Mouse (Mus musculus): ENCODE measurements around the gene Kifc1. TPM values are rescaled to one million over a fixed set of nuclear protein-coding genes. Genes with fewer than 3 reads are reported as not detected.
"Not testable (repeated sequence)": the region's sequence is repeated elsewhere in the genome, so short reads cannot be mapped to it uniquely, and the experiment has no call there.

Gene Kifc1
- polyA plus RNA-seq, 1 experiment from 2014 or later = 3.6 TPM

DNA sequence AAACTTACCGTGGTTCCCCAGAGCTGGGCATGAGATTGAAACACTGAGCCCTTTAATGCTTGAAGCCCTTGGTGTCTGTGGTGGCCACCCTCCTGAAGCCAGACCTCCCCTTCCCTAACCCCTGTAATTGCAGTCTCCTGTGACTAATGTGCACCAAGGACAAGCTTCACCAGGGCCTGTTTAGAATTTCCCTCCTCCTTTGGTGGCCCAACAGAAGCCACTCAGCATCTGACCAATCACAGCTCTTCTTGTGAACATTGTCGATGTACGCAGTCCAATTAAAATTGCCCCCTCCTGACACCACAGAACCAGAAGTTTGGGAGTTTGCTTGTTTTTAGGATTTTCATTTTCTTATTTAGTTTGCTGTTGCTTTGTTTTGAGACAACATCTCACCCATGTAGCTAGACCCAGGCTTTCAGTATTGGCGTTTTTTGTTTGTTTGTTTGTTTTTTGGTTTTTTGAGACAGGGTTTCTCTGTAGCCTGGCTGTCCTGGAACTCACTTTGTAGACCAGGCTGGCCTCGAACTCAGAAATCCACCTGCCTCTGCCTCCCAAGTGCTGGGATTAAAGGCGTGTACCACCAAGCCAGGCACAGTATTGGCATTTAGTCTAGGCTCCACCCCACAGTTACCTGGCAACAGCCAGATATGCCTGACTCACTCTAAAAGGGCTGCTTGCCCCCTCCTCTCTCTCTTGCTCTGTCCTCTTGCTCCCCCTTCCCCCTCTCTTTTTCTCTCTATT is 13.6 kb upstream of the Kifc1 start:
- not testable (repeated sequence) for H3K27me3 ChIP-seq (ENCODE audit: insufficient read depth, poor library complexity, severe bottlenecking); H3K4me3 ChIP-seq; H3K9me3 ChIP-seq; H3K36me3 ChIP-seq; H3K27ac ChIP-seq; DNase-seq (ENCODE audit: low spot score)
- peaks cover 19% of the 10 kb centered on the region for H3K4me1 ChIP-seq
- 75% methylated on average over 6 of the region's 6 CpGs for WGBS

DNA sequence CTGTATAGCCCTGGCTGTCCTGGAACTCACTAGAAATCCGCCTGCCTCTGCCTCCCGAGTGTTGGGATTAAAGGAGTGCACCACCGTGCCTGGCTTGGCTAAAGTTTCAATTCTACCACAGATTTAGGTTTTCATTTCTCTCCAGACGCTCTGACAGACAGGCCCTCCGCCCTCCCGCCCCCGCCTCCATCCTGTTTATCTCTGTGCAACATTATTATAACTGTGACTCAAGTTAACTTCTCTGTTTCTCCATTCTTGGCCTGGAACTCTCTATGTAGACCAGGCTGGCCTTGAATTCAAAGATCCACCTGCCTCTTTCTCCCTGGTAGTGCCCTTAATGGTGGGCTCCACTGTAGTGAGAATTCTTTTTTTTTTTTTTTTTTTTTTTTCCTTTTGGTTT is 12.0 kb upstream of the Kifc1 start:
- WGBS = 82% methylated on average over 7 of the region's 7 CpGs
- Histone ChIP-seq H3K4me3 (no peak overlapping the region), H3K4me1 (peaks cover 8% of the 10 kb centered on the region), H3K36me3 (no peaks in the 10 kb centered on the region), H3K9me3 (no peaks in the 10 kb centered on the region), H3K27ac (no peak overlapping the region), H3K27me3 (ENCODE audit: insufficient read depth, poor library complexity, severe bottlenecking) (no peaks in the 10 kb centered on the region)
- no peak for DNase-seq (ENCODE audit: low spot score)

GRCm38 (mm10) chr17:33902079-33902478 is 11.6 kb upstream of the Kifc1 start:
- H3K4me3 ChIP-seq = no peak overlapping the region
- 66% methylated on average over 4 of the region's 4 CpGs for WGBS
- DNase-seq (ENCODE audit: low spot score) = no peak
- H3K36me3 ChIP-seq = no peaks in the 10 kb centered on the region
- no peaks in the 10 kb centered on the region for H3K9me3 ChIP-seq
- peaks cover 8% of the 10 kb centered on the region for H3K4me1 ChIP-seq
- H3K27ac ChIP-seq = no peak overlapping the region
- no peaks in the 10 kb centered on the region for H3K27me3 ChIP-seq (ENCODE audit: insufficient read depth, poor library complexity, severe bottlenecking)

DNA sequence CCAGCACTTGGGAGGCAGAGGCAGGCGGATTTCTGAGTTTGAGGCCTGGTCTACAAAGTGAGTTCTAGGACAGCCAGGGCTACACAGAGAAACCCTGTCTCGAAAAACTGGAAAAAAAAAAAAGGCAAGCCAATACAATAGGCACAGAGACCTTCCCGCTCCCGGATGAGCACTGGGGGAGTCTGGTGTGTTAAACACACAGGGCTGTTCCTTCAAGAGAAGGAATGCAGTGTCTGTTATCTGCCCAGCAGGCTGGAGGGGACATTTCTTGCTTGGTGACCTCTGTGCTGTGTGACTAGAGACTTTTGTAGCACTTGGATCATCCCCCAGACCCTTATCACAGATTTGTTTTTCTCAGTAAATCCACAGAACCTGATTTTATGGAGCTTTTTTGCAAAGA is 11.2 kb upstream of the Kifc1 start:
- 53% methylated on average over 4 of the region's 4 CpGs for WGBS
- no peak for DNase-seq (ENCODE audit: low spot score)
- Histone ChIP-seq H3K36me3 (no peaks in the 10 kb centered on the region), H3K4me1 (peaks cover 8% of the 10 kb centered on the region), H3K4me3 (no peak overlapping the region), H3K27ac (no peak overlapping the region), H3K9me3 (no peaks in the 10 kb centered on the region), H3K27me3 (ENCODE audit: insufficient read depth, poor library complexity, severe bottlenecking) (no peaks in the 10 kb centered on the region)

GRCm38 (mm10) chr17:33900989-33901314 is 10.5 kb upstream of the Kifc1 start:
- Histone ChIP-seq H3K4me1 (peaks cover 8% of the 10 kb centered on the region), H3K4me3 (no peak overlapping the region), H3K36me3 (no peaks in the 10 kb centered on the region), H3K27me3 (ENCODE audit: insufficient read depth, poor library complexity, severe bottlenecking) (no peaks in the 10 kb centered on the region), H3K9me3 (no peaks in the 10 kb centered on the region), H3K27ac (no peak overlapping the region)
- no peak for DNase-seq (ENCODE audit: low spot score)
- WGBS = 82% methylated on average over 4 of the region's 4 CpGs

GRCm38 (mm10) chr17:33900281-33900988 is 10.0 kb upstream of the Kifc1 start:
- peak overlapping the region; percentile 59; the same call in 1 of the 2 replicates for H3K27ac ChIP-seq
- H3K9me3 ChIP-seq = no peaks in the 10 kb centered on the region
- WGBS = 55% methylated on average over 7 of the region's 7 CpGs
- DNase-seq (ENCODE audit: low spot score) = no peak
- H3K27me3 ChIP-seq (ENCODE audit: insufficient read depth, poor library complexity, severe bottlenecking) = no peaks in the 10 kb centered on the region
- H3K4me3 ChIP-seq = no peak overlapping the region
- peaks cover 8% of the 10 kb centered on the region for H3K4me1 ChIP-seq
- no peaks in the 10 kb centered on the region for H3K36me3 ChIP-seq

DNA sequence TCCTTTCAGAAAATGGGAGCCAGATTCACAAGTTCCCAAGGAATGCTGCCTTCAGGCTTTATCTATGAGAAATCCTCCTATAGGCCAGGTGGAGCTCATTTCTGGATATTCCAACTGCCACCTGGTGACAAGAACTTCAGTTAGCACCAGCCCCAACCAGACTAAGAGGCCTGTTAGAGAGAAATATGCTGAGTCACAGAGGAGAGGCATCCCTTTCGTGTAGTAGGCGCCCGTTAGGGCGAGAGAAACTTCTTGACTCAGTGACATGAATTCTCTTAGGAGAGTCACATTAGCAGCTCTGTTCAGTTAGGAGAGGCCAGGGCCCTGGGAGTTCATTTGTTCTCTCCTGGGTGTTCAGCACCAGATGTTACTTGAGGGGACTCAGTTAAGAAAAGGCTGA is 9.2 kb upstream of the Kifc1 start:
- 75% methylated on average over 4 of the region's 4 CpGs for WGBS
- H3K4me1 ChIP-seq = peaks cover 8% of the 10 kb centered on the region
- no peaks in the 10 kb centered on the region for H3K9me3 ChIP-seq
- H3K36me3 ChIP-seq = no peaks in the 10 kb centered on the region
- no peak overlapping the region for H3K4me3 ChIP-seq
- DNase-seq (ENCODE audit: low spot score) = no peak
- H3K27ac ChIP-seq = 0 out of 2 replicates have a peak overlapping the region, but pooled peaks have one; percentile 59
- H3K27me3 ChIP-seq (ENCODE audit: insufficient read depth, poor library complexity, severe bottlenecking) = no peaks in the 10 kb centered on the region

DNA sequence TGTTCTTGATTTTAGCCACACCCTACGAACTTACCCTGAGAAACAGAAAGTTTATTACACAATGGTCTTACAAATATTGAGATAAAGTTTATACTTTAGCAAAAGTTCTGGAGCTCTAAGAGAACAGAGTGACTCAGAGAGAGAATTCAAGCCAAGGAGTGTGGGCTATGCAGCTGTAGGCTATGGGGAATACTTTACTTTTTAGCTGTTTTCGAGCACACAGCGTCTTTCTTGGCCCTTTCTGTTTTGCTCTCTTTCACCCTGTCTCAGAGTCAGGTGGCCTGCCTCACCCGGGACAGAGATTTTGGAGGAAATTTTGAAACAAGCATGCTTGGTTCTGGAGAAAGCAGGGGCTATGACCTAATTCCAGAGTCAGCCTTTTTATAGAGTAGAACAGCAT is 7.7 kb upstream of the Kifc1 start:
- not testable (repeated sequence) for H3K4me3 ChIP-seq; DNase-seq (ENCODE audit: low spot score); H3K36me3 ChIP-seq; H3K27ac ChIP-seq; H3K9me3 ChIP-seq; H3K27me3 ChIP-seq (ENCODE audit: insufficient read depth, poor library complexity, severe bottlenecking); H3K4me1 ChIP-seq
- WGBS = 85% methylated on average over 4 of the region's 4 CpGs

- H3K9me3 ChIP-seq = no peaks in the 10 kb centered on the region
- DNase-seq (ENCODE audit: low spot score) = no peak
- H3K4me3 ChIP-seq = no peak overlapping the region
- peaks cover 8% of the 10 kb centered on the region for H3K4me1 ChIP-seq
- no peaks in the 10 kb centered on the region for H3K27me3 ChIP-seq (ENCODE audit: insufficient read depth, poor library complexity, severe bottlenecking)
- WGBS = 41% methylated on average over 6 of the region's 6 CpGs
- no peaks in the 10 kb centered on the region for H3K36me3 ChIP-seq
- no peak overlapping the region for H3K27ac ChIP-seq
These were observed 6.8 kb upstream of the Kifc1 start for GRCm38 (mm10) chr17:33897114-33897794.

- H3K9me3 ChIP-seq; H3K27ac ChIP-seq; DNase-seq (ENCODE audit: low spot score); H3K36me3 ChIP-seq; H3K4me3 ChIP-seq; H3K27me3 ChIP-seq (ENCODE audit: insufficient read depth, poor library complexity, severe bottlenecking): not testable (repeated sequence)
- WGBS = 73% methylated on average over 4 of the region's 4 CpGs
- H3K4me1 ChIP-seq = peaks cover 11% of the 10 kb centered on the region
These were observed 2.5 kb upstream of the Kifc1 start for GRCm38 (mm10) chr17:33893011-33893410.

DNA sequence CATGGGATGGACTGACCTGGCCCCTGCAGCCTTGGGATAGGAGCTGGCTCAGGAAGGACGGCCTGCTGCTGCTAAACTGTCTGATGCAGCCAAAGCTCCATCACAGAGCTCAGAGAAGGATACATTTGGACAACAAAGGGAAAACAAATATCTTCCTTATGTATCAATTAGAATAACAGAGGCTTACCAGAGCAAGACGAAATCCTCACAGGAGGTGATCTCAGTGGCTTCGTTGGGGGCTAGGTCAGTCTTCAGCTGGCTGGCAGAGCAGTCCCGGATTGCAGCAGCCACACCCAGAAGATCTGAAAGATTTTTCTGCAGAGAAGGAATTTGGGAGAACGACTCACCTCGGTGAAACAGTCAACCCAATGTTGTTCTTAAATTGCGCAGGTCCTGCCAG is 2.0 kb upstream of the Kifc1 start:
- 32% methylated on average over 7 of the region's 7 CpGs for whole genome bisulfite sequencing
- no peak overlapping the region for H3K4me3 ChIP-seq
- H3K9me3 ChIP-seq = no peaks in the 10 kb centered on the region
- no peaks in the 10 kb centered on the region for H3K27me3 ChIP-seq (ENCODE audit: insufficient read depth, poor library complexity, severe bottlenecking)
- DNase-seq (ENCODE audit: low spot score) = no peak
- H3K27ac ChIP-seq = no peak overlapping the region
- H3K4me1 ChIP-seq = peaks cover 11% of the 10 kb centered on the region
- H3K36me3 ChIP-seq = no peaks in the 10 kb centered on the region

GRCm38 (mm10) chr17:33891892-33892291 is 1.4 kb upstream of the Kifc1 start:
- 62% methylated on average over 6 of the region's 6 CpGs for WGBS

GRCm38 (mm10) chr17:33891357-33891756 is 896 bp upstream of the Kifc1 start:
- Histone ChIP-seq H3K4me3 (no peak overlapping the region), H3K36me3 (peaks cover 7% of the 10 kb centered on the region), H3K9me3 (no peaks in the 10 kb centered on the region), H3K27ac (no peak overlapping the region), H3K4me1 (peaks cover 11% of the 10 kb centered on the region), H3K27me3 (ENCODE audit: insufficient read depth, poor library complexity, severe bottlenecking) (no peaks in the 10 kb centered on the region)
- WGBS = 63% methylated on average over 2 of the region's 2 CpGs
- no peak for DNase-seq (ENCODE audit: low spot score)

More at GRCm38 (mm10) chr17:33891892-33892291, 1.4 kb upstream of the Kifc1 start:
- H3K4me3 ChIP-seq; H3K9me3 ChIP-seq; H3K27ac ChIP-seq; DNase-seq (ENCODE audit: low spot score); H3K27me3 ChIP-seq (ENCODE audit: insufficient read depth, poor library complexity, severe bottlenecking); H3K36me3 ChIP-seq: not testable (repeated sequence)
- H3K4me1 ChIP-seq = peaks cover 11% of the 10 kb centered on the region
